19 mouse cellular contexts compared by ENCODE assay signal in the genomic region with DNA sequence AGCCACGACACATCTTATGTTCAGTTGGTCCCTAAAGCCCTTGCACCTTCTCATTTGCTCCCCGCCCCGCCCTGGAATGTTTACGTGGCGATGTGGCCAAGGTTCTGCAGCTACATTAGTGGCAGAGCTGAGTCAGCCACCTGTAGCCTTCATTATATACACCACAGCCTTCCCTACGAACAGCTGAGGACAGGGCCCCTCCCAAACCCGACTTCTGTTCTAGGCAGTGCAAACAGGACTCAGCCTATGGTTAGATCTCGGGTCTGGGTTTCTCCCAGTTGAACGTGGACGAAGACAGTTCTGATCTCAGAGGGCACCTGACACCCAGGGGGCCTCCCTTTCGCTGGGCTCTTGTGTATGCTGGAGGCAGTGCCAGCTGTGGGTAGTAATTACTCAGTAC. TPM values are rescaled to one million over a fixed set of nuclear protein-coding genes. Genes with fewer than 3 reads are reported as not detected.
DNase-seq lines count a peak whose midpoint lies in the region; ATAC-seq and TF ChIP-seq lines count a peak whose summit lies in the region.
"Had no signal": no experiment of that assay in that cellular context is flagged by ENCODE, and none has a peak within 500 bp of the region (broad histone marks: within the 10 kb centered on the region; RNA-seq: fewer than 3 reads in every experiment).

No protein-coding gene starts in this region.

- peak; percentile 2 for DNase-seq in adrenal gland, postnatal 14 days
- no peak for DNase-seq in adrenal gland, postnatal 25 days
- DNase-seq in CD4-positive helper T cell, adult 2 months (ENCODE audit: low read depth, low spot score): peak; percentile 70
- DNase-seq in induced T-regulatory cell, adult 2 months (ENCODE audit: low read depth): peak; percentile 85
- DNase-seq in midbrain, embryonic 14.5 days: no peak
- no peak for DNase-seq in midbrain, embryonic 10.5 days (ENCODE audit: low spot score)
- DNase-seq: cerebellum, postnatal 25 days; lung, postnatal 14 days; right cerebral cortex, postnatal 14 days; thymus, postnatal 14 days had no signal

- TF ChIP-seq POLR2A in myocyte (IDR thresholded peaks at IDR 0.05; ENCODE audit: insufficient read length, low read depth): no peak

- H3K79me2 ChIP-seq in myocyte (ENCODE audit: control insufficient read depth, insufficient read depth): no peaks in the 10 kb centered on the region

- no peak overlapping the region for H3ac ChIP-seq in myocyte (ENCODE audit: control insufficient read depth, insufficient read length)

- H3K27me3 ChIP-seq in myocyte (ENCODE audit: control insufficient read depth, insufficient read depth, insufficient read length): no peaks in the 10 kb centered on the region
- peaks cover 33% of the 10 kb centered on the region for H3K27me3 ChIP-seq in midbrain, embryonic 14.5 days (ENCODE audit: control insufficient read depth, insufficient read depth, low read length)
- H3K27me3 ChIP-seq in midbrain, embryonic 10.5 days (ENCODE audit: low read depth, poor library complexity, severe bottlenecking): peaks cover 67% of the 10 kb centered on the region
- H3K27me3 ChIP-seq in hindbrain, embryonic 12.5 days: peaks cover 59% of the 10 kb centered on the region

- no peak overlapping the region for H3K9ac ChIP-seq in midbrain, embryonic 14.5 days (replicated peaks; ENCODE audit: low read length)
- H3K9ac ChIP-seq in hindbrain, embryonic 12.5 days: no peak overlapping the region
- H3K9ac ChIP-seq: forebrain, embryonic 13.5 days; heart, embryonic 15.5 days; limb, embryonic 13.5 days had no signal

- H3K27ac ChIP-seq in midbrain, embryonic 14.5 days (replicated peaks; ENCODE audit: low read depth, low read length): no peak overlapping the region
- H3K27ac ChIP-seq in midbrain, embryonic 10.5 days (replicated peaks): no peak overlapping the region
- H3K27ac ChIP-seq in hindbrain, embryonic 12.5 days: no peak overlapping the region
- H3K27ac ChIP-seq: forebrain, embryonic 13.5 days; heart, embryonic 15.5 days; kidney, postnatal 0 days; left cerebral cortex, adult 2 months; limb, embryonic 13.5 days had no signal

- no peak overlapping the region for H3K4me3 ChIP-seq in myocyte
- no peak overlapping the region for H3K4me3 ChIP-seq in midbrain, embryonic 14.5 days (replicated peaks; ENCODE audit: low read depth, low read length)
- H3K4me3 ChIP-seq in midbrain, embryonic 10.5 days: no peak overlapping the region
- H3K4me3 ChIP-seq in hindbrain, embryonic 12.5 days: no peak overlapping the region
- H3K4me3 ChIP-seq: forebrain, embryonic 13.5 days; limb, embryonic 13.5 days had no signal

- peaks cover 10% of the 10 kb centered on the region for H3K4me1 ChIP-seq in midbrain, embryonic 14.5 days (ENCODE audit: control insufficient read depth, insufficient read depth, low read length)
- peaks cover 14% of the 10 kb centered on the region for H3K4me1 ChIP-seq in midbrain, embryonic 10.5 days
- peaks cover 17% of the 10 kb centered on the region for H3K4me1 ChIP-seq in hindbrain, embryonic 12.5 days

- no peaks in the 10 kb centered on the region for H3K36me3 ChIP-seq in myocyte (ENCODE audit: control insufficient read depth, insufficient read depth)
- no peaks in the 10 kb centered on the region for H3K36me3 ChIP-seq in midbrain, embryonic 14.5 days (ENCODE audit: control insufficient read depth, insufficient read depth, low read length)
- no peaks in the 10 kb centered on the region for H3K36me3 ChIP-seq in midbrain, embryonic 10.5 days
- H3K36me3 ChIP-seq in hindbrain, embryonic 12.5 days: no peaks in the 10 kb centered on the region
- H3K36me3 ChIP-seq: heart, embryonic 15.5 days; limb, embryonic 13.5 days had no signal

- H3K4me2 ChIP-seq in myocyte (ENCODE audit: low read depth): peak overlapping the region; percentile 28
- H3K4me2 ChIP-seq in midbrain, embryonic 14.5 days (ENCODE audit: low read length): no peak overlapping the region
- H3K4me2 ChIP-seq in hindbrain, embryonic 12.5 days (replicated peaks): no peak overlapping the region
- H3K4me2 ChIP-seq: limb, embryonic 13.5 days; midbrain, embryonic 11.5 days had no signal

- no peak for ATAC-seq in midbrain, embryonic 14.5 days (ENCODE audit: low FRiP score, low TSS enrichment)
- no peak for ATAC-seq in hindbrain, embryonic 12.5 days (ENCODE audit: low FRiP score)
- ATAC-seq: forebrain, embryonic 13.5 days; Patski had no signal

- WGBS in midbrain, embryonic 14.5 days: 83% methylated on average over 11 of the region's 11 CpGs
- 86% methylated on average over 11 of the region's 11 CpGs for WGBS in midbrain, embryonic 10.5 days
- 82% methylated on average over 11 of the region's 11 CpGs for WGBS in hindbrain, embryonic 12.5 days

- no peaks in the 10 kb centered on the region for H3K9me3 ChIP-seq in midbrain, embryonic 14.5 days (ENCODE audit: control insufficient read depth, low read length)
- no peaks in the 10 kb centered on the region for H3K9me3 ChIP-seq in midbrain, embryonic 10.5 days (replicated peaks)
- H3K9me3 ChIP-seq in hindbrain, embryonic 12.5 days (replicated peaks): no peaks in the 10 kb centered on the region
- H3K9me3 ChIP-seq: forebrain, embryonic 13.5 days; heart, embryonic 15.5 days; limb, embryonic 13.5 days had no signal

TF ChIP-seq in myocyte, 11 proteins besides CTCF, POLR2A, EP300 and RAD21:
- TF ChIP-seq TCF12 (IDR thresholded peaks at IDR 0.05; ENCODE audit: insufficient read depth, poor library complexity, severe bottlenecking) (peak; percentile 21), TCF3 (IDR thresholded peaks at IDR 0.05; ENCODE audit: insufficient read length, low read depth) (no peak), SRF (IDR thresholded peaks at IDR 0.05; ENCODE audit: control insufficient read depth, insufficient read length, low read depth) (no peak), MYOD1 (IDR thresholded peaks at IDR 0.05; ENCODE audit: control insufficient read depth in 1 of 3, insufficient read length in 2 of 3, low read depth in 2 of 3) (peak in 2 of 3 experiments; percentile 51 to 89), MYOG (IDR thresholded peaks at IDR 0.05; ENCODE audit: control insufficient read depth in 1 of 3, insufficient read depth in 1 of 3, insufficient read length in 2 of 3, low read depth in 2 of 3) (peak; percentile 4 to 84 (median 59))
TF ChIP-seq in myocyte: peak in this region for 3.

RNA-seq across cellular contexts. Expression of a gene that starts 1.3 kb away (rescaled TPM):
- total RNA-seq in adrenal gland, postnatal 14 days (2021): 8.1 and 11.9 TPM in 2 replicates
- 3.8 and 6.3 TPM in 2 replicates for total RNA-seq in adrenal gland, postnatal 25 days (2021)
- polyA plus RNA-seq in myocyte (2012; fragmentation: generic; extraction: Trizol): 26.0 TPM
- 0.14 TPM in 1 of 2 replicates, not detected in the other for polyA plus RNA-seq in midbrain, embryonic 14.5 days (2014; fragmentation: Nextera tagmentation; extraction: Ambion mirVana)
- 0.07 and 0.09 TPM in 2 replicates for polyA plus RNA-seq in midbrain, embryonic 10.5 days (2016; fragmentation: Nextera tagmentation; extraction: Ambion mirVana)
- polyA plus RNA-seq in hindbrain, embryonic 12.5 days (2016; fragmentation: Nextera tagmentation; extraction: Ambion mirVana): 0.26 and 0.34 TPM in 2 replicates

RNA-seq across cellular contexts. Expression of a gene that starts 33.7 kb away (rescaled TPM):
- total RNA-seq in adrenal gland, postnatal 14 days (2021): 10.4 and 14.6 TPM in 2 replicates
- 4.9 and 6.3 TPM in 2 replicates for total RNA-seq in adrenal gland, postnatal 25 days (2021)
- polyA plus RNA-seq in myocyte (2012; fragmentation: generic; extraction: Trizol): 13.3 TPM
- polyA plus RNA-seq in midbrain, embryonic 14.5 days (2014; fragmentation: Nextera tagmentation; extraction: Ambion mirVana): 24.2 and 32.3 TPM in 2 replicates
- polyA plus RNA-seq in midbrain, embryonic 10.5 days (2016; fragmentation: Nextera tagmentation; extraction: Ambion mirVana): 8.4 and 10.2 TPM in 2 replicates
- 17.9 and 22.7 TPM in 2 replicates for polyA plus RNA-seq in hindbrain, embryonic 12.5 days (2016; fragmentation: Nextera tagmentation; extraction: Ambion mirVana)

RNA-seq across cellular contexts. Expression of a gene that starts 40.1 kb away (rescaled TPM):
- 26.1 and 32.9 TPM in 2 replicates for total RNA-seq in adrenal gland, postnatal 14 days (2021)
- 58.0 and 58.6 TPM in 2 replicates for total RNA-seq in adrenal gland, postnatal 25 days (2021)
- polyA plus RNA-seq in myocyte (2012; fragmentation: generic; extraction: Trizol): 23.5 TPM
- polyA plus RNA-seq in midbrain, embryonic 14.5 days (2014; fragmentation: Nextera tagmentation; extraction: Ambion mirVana): 0.74 TPM in 1 of 2 replicates, not detected in the other
- polyA plus RNA-seq in midbrain, embryonic 10.5 days (2016; fragmentation: Nextera tagmentation; extraction: Ambion mirVana): 0.96 and 1.7 TPM in 2 replicates
- polyA plus RNA-seq in hindbrain, embryonic 12.5 days (2016; fragmentation: Nextera tagmentation; extraction: Ambion mirVana): 1.6 and 1.9 TPM in 2 replicates

RNA-seq across cellular contexts. Expression of a gene that starts 58.5 kb away (rescaled TPM):
- total RNA-seq in adrenal gland, postnatal 14 days (2021): 3.6 and 14.8 TPM in 2 replicates
- total RNA-seq in adrenal gland, postnatal 25 days (2021): 1.3 and 1.8 TPM in 2 replicates
- not detected for polyA plus RNA-seq in myocyte (2012; fragmentation: generic; extraction: Trizol)
- 0.61 and 1.8 TPM in 2 replicates for polyA plus RNA-seq in midbrain, embryonic 14.5 days (2014; fragmentation: Nextera tagmentation; extraction: Ambion mirVana)
- polyA plus RNA-seq in midbrain, embryonic 10.5 days (2016; fragmentation: Nextera tagmentation; extraction: Ambion mirVana): 3.2 and 5.0 TPM in 2 replicates
- 3.0 and 3.4 TPM in 2 replicates for polyA plus RNA-seq in hindbrain, embryonic 12.5 days (2016; fragmentation: Nextera tagmentation; extraction: Ambion mirVana)
- polyA plus RNA-seq: Patski had no signal

Comparison
In these comparisons a context has a peak if more than half of its experiments do, and no peak if none do; other contexts are left out.
1. DNase-seq: peak in adrenal gland, postnatal 14 days (single experiment), CD4-positive helper T cell, adult 2 months (single experiment) and induced T-regulatory cell, adult 2 months (single experiment); none in adrenal gland, postnatal 25 days (single experiment), midbrain, embryonic 14.5 days (single experiment) and midbrain, embryonic 10.5 days (single experiment).
2. RNA of a gene that starts 1.3 kb away (polyA plus RNA-seq): 26.0 TPM in myocyte (single experiment); 0.26 to 0.34 TPM in hindbrain, embryonic 12.5 days, 0.14 TPM in midbrain, embryonic 14.5 days and 0.07 to 0.09 TPM in midbrain, embryonic 10.5 days; every median in the first group is over 10 times any median in the second.